Mouse (Mus musculus) G1E (cell line): ENCODE results near the gene Tom1. TPM values are rescaled to one million over a fixed set of nuclear protein-coding genes. Genes with fewer than 3 reads are reported as not detected.

ENCODE experiments used
- ATAC-seq: 2 replicates; pipeline ENCODE4 v1.8.0; 2016; ENCODE audit warnings: mild to moderate bottlenecking; ENCODE audit not compliant: insufficient number of reproducible peaks, poor library complexity, low FRiP score, severe bottlenecking; ENCODE audit errors: extremely low read depth
- DNase-seq: peaks from one replicate; pipeline ENCODE4 v3.0.0; 2012; ENCODE audit warnings: low spot score
- H3K27me3 ChIP-seq: 2 replicates; pipeline ENCODE4 v1.6.1; 2012; ENCODE audit warnings: mild to moderate bottlenecking, low read length, inconsistent platforms; ENCODE audit not compliant: insufficient read depth
- H3K36me3 ChIP-seq: replicated peaks from 2 replicates; pipeline ENCODE3; 2012; ENCODE audit warnings: mild to moderate bottlenecking, inconsistent platforms
- H3K4me1 ChIP-seq: 2 replicates; pipeline ENCODE4 v1.6.1; 2012; ENCODE audit warnings: low read depth, low read length, inconsistent platforms, mixed read lengths; ENCODE audit not compliant: insufficient read depth
- H3K4me3 ChIP-seq: 2 replicates; pipeline ENCODE4 v1.5.1; 2012; ENCODE audit warnings: low read depth, mild to moderate bottlenecking, inconsistent platforms, low read length, moderate library complexity, mixed read lengths
- H3K9me3 ChIP-seq: replicated peaks from 2 replicates; pipeline ENCODE4 v1.6.1; 2012; ENCODE audit warnings: inconsistent platforms
- CTCF ChIP-seq: IDR thresholded peaks from 2 replicates; pipeline ENCODE4 v1.5.1; 2012; ENCODE audit warnings: low read depth, low read length, inconsistent platforms, mixed read lengths
- GATA1 ChIP-seq: IDR thresholded peaks from 2 replicates; pipeline ENCODE4 v1.6.1; 2012; ENCODE audit warnings: borderline replicate concordance, low read length, inconsistent platforms, mixed read lengths
- GATA2 ChIP-seq: IDR thresholded peaks from 2 replicates; pipeline ENCODE4 v1.6.1; 2012; ENCODE audit warnings: low read depth, low read length, inconsistent platforms, borderline replicate concordance
- POLR2AphosphoS5 ChIP-seq: IDR thresholded peaks from 2 replicates; pipeline ENCODE4 v1.6.1; 2012; ENCODE audit warnings: low read depth, low read length, inconsistent platforms; ENCODE audit not compliant: insufficient replicate concordance
- TAL1 ChIP-seq: conservative IDR thresholded peaks from 2 replicates; pipeline ENCODE4 v1.6.1; 2012; ENCODE audit warnings: low read depth, low read length, inconsistent platforms, mixed read lengths
- polyA plus RNA-seq: library from polyadenylated mRNA; stranded (reverse); fragments of >175 nt; gene quantifications from 2 replicates; pipeline ENCODE4 v1.2.3, GENCODE M21; 2012
- total RNA-seq, 2 experiments: library from RNA; stranded (forward) in 1 of 2; stranded (reverse) in 1 of 2; fragments of 200-1000 nt in 1 of 2; fragments of >200 nt in 1 of 2; fragmentation: Nextera tagmentation in 1 of 2; gene quantifications; 2 replicates each; pipeline ENCODE4 v1.2.3; 2014 to 2017

The Tom1 gene
- total and polyA plus RNA-seq, 3 experiments = 17.4 to 42.6 (median 29.4) TPM

- DNase-seq = no peak
- Histone ChIP-seq H3K4me3 (no peak overlapping the region), H3K27me3 (no peaks in the 10 kb centered on the region), H3K4me1 (peaks cover 64% of the 10 kb centered on the region), H3K9me3 (no peaks in the 10 kb centered on the region), H3K36me3 (no peaks in the 10 kb centered on the region)
- TF ChIP-seq GATA2 (no peak), POLR2AphosphoS5 (no peak), CTCF (no peak), TAL1 (no peak), GATA1 (no peak)
- ATAC-seq = no peak
Observed at GRCm38 (mm10) chr8:75082181-75082805, 48.8 kb downstream of the Tom1 start.

GRCm38 (mm10) chr8:75083846-75084245, 50.3 kb downstream of the Tom1 start:
- Histone ChIP-seq H3K9me3 (no peaks in the 10 kb centered on the region), H3K27me3 (no peaks in the 10 kb centered on the region), H3K4me3 (peak overlapping the region; percentile 71), H3K36me3 (no peaks in the 10 kb centered on the region), H3K4me1 (peaks cover 69% of the 10 kb centered on the region)
- DNase-seq (peak; percentile 78), ATAC-seq (peak; percentile 95)
- TF ChIP-seq TAL1 = no peak
- no peak for TF ChIP-seq GATA1
- TF ChIP-seq POLR2AphosphoS5 = no peak
- TF ChIP-seq GATA2 = no peak
- TF ChIP-seq CTCF = no peak

- H3K36me3 ChIP-seq = no peaks in the 10 kb centered on the region
- peaks cover 75% of the 10 kb centered on the region for H3K4me1 ChIP-seq
- no peak overlapping the region for H3K4me3 ChIP-seq
- H3K27me3 ChIP-seq = no peaks in the 10 kb centered on the region
- DNase-seq (no peak), ATAC-seq (no peak)
- TF ChIP-seq POLR2AphosphoS5 (no peak), GATA2 (no peak), CTCF (no peak)
- H3K9me3 ChIP-seq = no peaks in the 10 kb centered on the region
Observed at GRCm38 (mm10) chr8:75084382-75085064, 51.0 kb downstream of the Tom1 start.

- TF ChIP-seq CTCF (no peak), GATA1 (no peak), TAL1 (no peak), GATA2 (no peak), POLR2AphosphoS5 (no peak)
- Histone ChIP-seq H3K4me1 (peaks cover 86% of the 10 kb centered on the region), H3K36me3 (no peaks in the 10 kb centered on the region), H3K4me3 (no peak overlapping the region), H3K9me3 (no peaks in the 10 kb centered on the region), H3K27me3 (no peaks in the 10 kb centered on the region)
- ATAC-seq = no peak
- no peak for DNase-seq
Observed at GRCm38 (mm10) chr8:75086002-75086401, 52.5 kb downstream of the Tom1 start.

- no peak for DNase-seq
- ATAC-seq = no peak
- Histone ChIP-seq H3K27me3 (no peaks in the 10 kb centered on the region), H3K36me3 (no peaks in the 10 kb centered on the region), H3K4me1 (peaks cover 78% of the 10 kb centered on the region), H3K4me3 (no peak overlapping the region), H3K9me3 (no peaks in the 10 kb centered on the region)
- TF ChIP-seq GATA2 = no peak
- TF ChIP-seq GATA1 = no peak
- no peak for TF ChIP-seq CTCF
- no peak for TF ChIP-seq TAL1
- TF ChIP-seq POLR2AphosphoS5 = no peak
Observed at GRCm38 (mm10) chr8:75087127-75087526, 53.6 kb downstream of the Tom1 start.

- H3K27me3 ChIP-seq = no peaks in the 10 kb centered on the region
- DNase-seq = peak; percentile 59
- H3K4me1 ChIP-seq = peaks cover 74% of the 10 kb centered on the region
- ATAC-seq = 0 out of 2 replicates have a peak, but pooled peaks have one; percentile 37
- H3K4me3 ChIP-seq = peak overlapping the region; percentile 51; the same call in 1 of the 2 replicates
- no peaks in the 10 kb centered on the region for H3K36me3 ChIP-seq
- TF ChIP-seq GATA2 (no peak), TAL1 (no peak), CTCF (no peak), POLR2AphosphoS5 (no peak), GATA1 (no peak)
- no peaks in the 10 kb centered on the region for H3K9me3 ChIP-seq
Observed at GRCm38 (mm10) chr8:75088989-75089881, 55.7 kb downstream of the Tom1 start.
